Mouse (Mus musculus) lung, embryonic 16.5 days (tissue): ENCODE results near the gene Pabpn1. TPM values are rescaled to one million over a fixed set of nuclear protein-coding genes. Genes with fewer than 3 reads are reported as not detected.

Experiments
- ATAC-seq: fragments of 200-750 bp; cut with Nextera tagmentation; 2 replicates; pipeline ENCODE4 v1.8.0; 2017; ENCODE audit warnings: low read depth, mild to moderate bottlenecking, moderate library complexity
- H3K27ac ChIP-seq: fragments of 300-500 bp; sonication (generic); 2 replicates; pipeline ENCODE4 v1.5.1; 2014; ENCODE audit warnings: mild to moderate bottlenecking, control low read depth, low read length
- H3K27me3 ChIP-seq: fragments of 300-500 bp; sonication (generic); 2 replicates; pipeline ENCODE4 v1.6.1; 2014; ENCODE audit warnings: low read depth, low read length, mixed read lengths; ENCODE audit not compliant: control insufficient read depth, insufficient read depth
- H3K36me3 ChIP-seq: fragments of 300-500 bp; sonication (generic); 2 replicates; pipeline ENCODE4 v1.6.1; 2014; ENCODE audit warnings: low read length; ENCODE audit not compliant: control insufficient read depth, insufficient read depth
- H3K4me1 ChIP-seq: fragments of 300-500 bp; sonication (generic); replicated peaks from 2 replicates; pipeline ENCODE4 v1.6.1; 2014; ENCODE audit warnings: low read length, mixed read lengths; ENCODE audit not compliant: control insufficient read depth, insufficient read depth
- H3K4me2 ChIP-seq: fragments of 300-500 bp; sonication (generic); 2 replicates; pipeline ENCODE4 v1.6.1; 2014; ENCODE audit warnings: low read depth, low read length, control low read depth
- H3K4me3 ChIP-seq: fragments of 300-500 bp; sonication (generic); 2 replicates; pipeline ENCODE4 v1.5.1; 2014; ENCODE audit warnings: mild to moderate bottlenecking, low read length, control low read depth
- H3K9ac ChIP-seq: fragments of 300-500 bp; sonication (generic); 2 replicates; pipeline ENCODE4 v1.6.1; 2014; ENCODE audit warnings: low read length, control low read depth
- H3K9me3 ChIP-seq: fragments of 300-500 bp; sonication (generic); 2 replicates; pipeline ENCODE4 v1.6.1; 2016; ENCODE audit warnings: low read length; ENCODE audit not compliant: control insufficient read depth
- WGBS: fragments of 180-500 bp; shearing (Covaris S2); extraction: QIAGEN DNeasy Blood & Tissue Kit; methylation state at CpG from one replicate; pipeline ENCODE4 v1.1.7; 2014; 5-methylcytosine and 5-hydroxymethylcytosine counted together
- polyA plus RNA-seq: library from polyadenylated mRNA; unstranded; fragments of >200 nt; fragmentation: Nextera tagmentation; extraction: Ambion mirVana; gene quantifications from 2 replicates; pipeline ENCODE4 v1.2.1, GENCODE M21; 2015

Gene Pabpn1
- polyA plus RNA-seq, 1 experiment from 2014 or later: 92.8 TPM

GRCm38 (mm10) chr14:54926401-54927158 lies 34.3 kb downstream of the Pabpn1 start:
- H3K9me3 ChIP-seq: no peaks in the 10 kb centered on the region
- H3K9ac ChIP-seq: peak overlapping the region; percentile 79
- 1% methylated on average over 51 of the region's 58 CpGs for WGBS
- ATAC-seq: peak; percentile 82
- peaks cover 17% of the 10 kb centered on the region for H3K4me1 ChIP-seq
- H3K4me3 ChIP-seq: peak overlapping the region; percentile 55
- peak overlapping the region; percentile 97 for H3K27ac ChIP-seq
- peaks cover 5% of the 10 kb centered on the region for H3K36me3 ChIP-seq
- H3K4me2 ChIP-seq: peak overlapping the region; percentile 84
- H3K27me3 ChIP-seq: peaks cover 3% of the 10 kb centered on the region; the same call in 1 of the 2 replicates

- ATAC-seq: no peak
- Histone ChIP-seq H3K27ac (peak overlapping the region; percentile 97), H3K4me2 (peak overlapping the region; percentile 84), H3K9ac (peak overlapping the region; percentile 79), H3K27me3 (peaks cover 3% of the 10 kb centered on the region; the same call in 1 of the 2 replicates), H3K36me3 (no peaks in the 10 kb centered on the region), H3K9me3 (no peaks in the 10 kb centered on the region), H3K4me3 (peak overlapping the region; percentile 55), H3K4me1 (peaks cover 17% of the 10 kb centered on the region)
- 18% methylated on average over 7 of the region's 7 CpGs for WGBS
Observed at GRCm38 (mm10) chr14:54927296-54927695, 35.0 kb downstream of the Pabpn1 start.

- Histone ChIP-seq H3K4me1 (peaks cover 12% of the 10 kb centered on the region), H3K4me2 (no peak overlapping the region), H3K9me3 (no peaks in the 10 kb centered on the region), H3K27me3 (peaks cover 3% of the 10 kb centered on the region; the same call in 1 of the 2 replicates), H3K9ac (no peak overlapping the region), H3K4me3 (no peak overlapping the region), H3K27ac (no peak overlapping the region), H3K36me3 (no peaks in the 10 kb centered on the region)
- WGBS: 63% methylated on average over 5 of the region's 5 CpGs
- ATAC-seq: no peak
Observed at GRCm38 (mm10) chr14:54929801-54930200, 37.5 kb downstream of the Pabpn1 start.

- H3K9ac ChIP-seq: no peak overlapping the region
- H3K4me3 ChIP-seq: no peak overlapping the region
- H3K4me1 ChIP-seq: peaks cover 6% of the 10 kb centered on the region
- no peaks in the 10 kb centered on the region for H3K36me3 ChIP-seq
- no peak overlapping the region for H3K4me2 ChIP-seq
- peaks cover 2% of the 10 kb centered on the region; the same call in 1 of the 2 replicates for H3K27me3 ChIP-seq
- 33% methylated on average over 2 of the region's 2 CpGs for WGBS
- ATAC-seq: no peak
- no peak overlapping the region for H3K27ac ChIP-seq
- no peaks in the 10 kb centered on the region for H3K9me3 ChIP-seq
Observed at GRCm38 (mm10) chr14:54930431-54930830, 38.1 kb downstream of the Pabpn1 start.

GRCm38 (mm10) chr14:54932645-54933150 lies 40.4 kb downstream of the Pabpn1 start, which contains the start of gene Il25:
TSS of gene Il25 (plus strand) at chr14:54932695.
- peaks cover 3% of the 10 kb centered on the region; the same call in 1 of the 2 replicates for H3K4me1 ChIP-seq
- peak; percentile 20; the same call in 1 of the 2 replicates for ATAC-seq
- no peaks in the 10 kb centered on the region for H3K36me3 ChIP-seq
- H3K9me3 ChIP-seq: no peaks in the 10 kb centered on the region
- no peaks in the 10 kb centered on the region for H3K27me3 ChIP-seq
- H3K27ac ChIP-seq: no peak within 1 kb of the TSS
- no peak within 1 kb of the TSS for H3K9ac ChIP-seq
- no peak within 1 kb of the TSS for H3K4me2 ChIP-seq
- WGBS: 24% methylated on average over 6 of the region's 6 CpGs
- H3K4me3 ChIP-seq: no peak within 1 kb of the TSS

- no peak for ATAC-seq
- 36% methylated on average over 8 of the region's 8 CpGs for WGBS
- H3K4me2 ChIP-seq: no peak within 1 kb of the TSS
- H3K9me3 ChIP-seq: no peaks in the 10 kb centered on the region
- H3K27ac ChIP-seq: no peak within 1 kb of the TSS
- no peak within 1 kb of the TSS for H3K4me3 ChIP-seq
- peaks cover 3% of the 10 kb centered on the region; the same call in 1 of the 2 replicates for H3K4me1 ChIP-seq
- H3K9ac ChIP-seq: 0 out of 2 replicates have a peak within 1 kb of the TSS, but pooled peaks have one; percentile 4
- H3K36me3 ChIP-seq: no peaks in the 10 kb centered on the region
- no peaks in the 10 kb centered on the region for H3K27me3 ChIP-seq
Observed at GRCm38 (mm10) chr14:54935904-54936830, 43.9 kb downstream of the Pabpn1 start, which contains the start of gene Cmtm5. TSS of gene Cmtm5 (plus strand) at chr14:54936261.

- Histone ChIP-seq H3K27ac (no peak overlapping the region), H3K27me3 (no peaks in the 10 kb centered on the region), H3K9ac (no peak overlapping the region), H3K4me3 (no peak overlapping the region), H3K4me2 (no peak overlapping the region), H3K9me3 (no peaks in the 10 kb centered on the region), H3K36me3 (no peaks in the 10 kb centered on the region), H3K4me1 (peaks cover 3% of the 10 kb centered on the region; the same call in 1 of the 2 replicates)
- 48% methylated on average over 6 of the region's 6 CpGs for WGBS
- ATAC-seq: no peak
Observed at GRCm38 (mm10) chr14:54936831-54937160, 44.5 kb downstream of the Pabpn1 start.

- WGBS: 85% methylated on average over 16 of the region's 16 CpGs
- Histone ChIP-seq H3K4me3 (no peak overlapping the region), H3K4me1 (peaks cover 3% of the 10 kb centered on the region; the same call in 1 of the 2 replicates), H3K4me2 (no peak overlapping the region), H3K27ac (no peak overlapping the region), H3K36me3 (no peaks in the 10 kb centered on the region), H3K9ac (no peak overlapping the region), H3K27me3 (no peaks in the 10 kb centered on the region), H3K9me3 (no peaks in the 10 kb centered on the region)
- ATAC-seq: no peak
Observed at GRCm38 (mm10) chr14:54937361-54938182, 45.3 kb downstream of the Pabpn1 start.
